Mouse (Mus musculus) embryonic facial prominence, embryonic 12.5 days (tissue): ENCODE data around the gene Zscan21. TPM values are rescaled to one million over a fixed set of nuclear protein-coding genes. Genes with fewer than 3 reads are reported as not detected.

ENCODE experiments used
- ATAC-seq: fragments of 200-750 bp; cut with Nextera tagmentation; 2 replicates; pipeline ENCODE4 v1.8.0; 2017; ENCODE audit not compliant: insufficient number of reproducible peaks, insufficient read depth, low FRiP score, low TSS enrichment
- H3K27ac ChIP-seq: fragments of 300-500 bp; sonication (generic); 2 replicates; pipeline ENCODE4 v1.5.1; 2016; ENCODE audit warnings: mild to moderate bottlenecking
- H3K27me3 ChIP-seq: fragments of 300-500 bp; sonication (generic); 2 replicates; pipeline ENCODE4 v1.6.1; 2016; ENCODE audit warnings: mild to moderate bottlenecking, moderate library complexity
- H3K36me3 ChIP-seq: fragments of 300-500 bp; sonication (generic); 2 replicates; pipeline ENCODE4 v1.6.1; 2016; ENCODE audit warnings: mild to moderate bottlenecking
- H3K4me1 ChIP-seq: fragments of 300-500 bp; sonication (generic); 2 replicates; pipeline ENCODE4 v1.6.1; 2016
- H3K4me2 ChIP-seq: fragments of 300-500 bp; sonication (generic); replicated peaks from 2 replicates; pipeline ENCODE4 v1.6.1; 2016; ENCODE audit warnings: mild to moderate bottlenecking, moderate library complexity
- H3K4me3 ChIP-seq: fragments of 300-500 bp; sonication (generic); 2 replicates; pipeline ENCODE4 v1.5.1; 2016; ENCODE audit warnings: mild to moderate bottlenecking
- H3K9ac ChIP-seq: fragments of 300-500 bp; sonication (generic); 2 replicates; pipeline ENCODE4 v1.6.1; 2016; ENCODE audit warnings: mild to moderate bottlenecking, moderate library complexity
- H3K9me3 ChIP-seq: fragments of 300-500 bp; sonication (generic); 2 replicates; pipeline ENCODE4 v1.6.1; 2016; ENCODE audit warnings: mild to moderate bottlenecking, moderate library complexity
- WGBS: fragments of 180-500 bp; shearing (Covaris S2); methylation state at CpG from one replicate; pipeline ENCODE4 v1.1.7; 2016; 5-methylcytosine and 5-hydroxymethylcytosine counted together
- polyA plus RNA-seq: library from polyadenylated mRNA; unstranded; fragments of >200 nt; fragmentation: Nextera tagmentation; extraction: Ambion mirVana; gene quantifications from 2 replicates; pipeline ENCODE4 v1.2.1, GENCODE M21; 2016

The Zscan21 gene
- 80.7 and 85.4 TPM in 2 replicates for polyA plus RNA-seq

GRCm38 (mm10) chr5:138116255-138117198, at the start of gene Zscan21:
Gene Zscan21 (plus strand): TSS chr5:138116903.
- 7% methylated on average over 38 of the region's 38 CpGs for WGBS
- H3K27me3 ChIP-seq, result no peaks in the 10 kb centered on the region
- peak; percentile 92 for ATAC-seq

GRCm38 (mm10) chr5:138073803-138074202, 42.9 kb upstream of the Zscan21 start:
- no peak overlapping the region for H3K4me3 ChIP-seq
- H3K27me3 ChIP-seq, result no peaks in the 10 kb centered on the region
- WGBS, result 87% methylated on average over 4 of the region's 4 CpGs
- no peak overlapping the region for H3K4me2 ChIP-seq
- H3K27ac ChIP-seq, result no peak overlapping the region
- no peaks in the 10 kb centered on the region for H3K4me1 ChIP-seq
- no peaks in the 10 kb centered on the region for H3K9me3 ChIP-seq
- no peaks in the 10 kb centered on the region for H3K36me3 ChIP-seq
- ATAC-seq, result no peak
- H3K9ac ChIP-seq, result no peak overlapping the region

More at GRCm38 (mm10) chr5:138116255-138117198, at the start of gene Zscan21:
- no peaks in the 10 kb centered on the region for H3K9me3 ChIP-seq
- H3K27ac ChIP-seq, result peak within 1 kb of the TSS; percentile 91
- H3K36me3 ChIP-seq, result peaks cover 15% of the 10 kb centered on the region
- peak within 1 kb of the TSS; percentile 59 for H3K4me3 ChIP-seq
- peak within 1 kb of the TSS; percentile 58 for H3K4me2 ChIP-seq
- H3K4me1 ChIP-seq, result peaks cover 5% of the 10 kb centered on the region; the same call in 1 of the 2 replicates
- H3K9ac ChIP-seq, result peak within 1 kb of the TSS; percentile 60

- H3K27me3 ChIP-seq, result no peaks in the 10 kb centered on the region
- WGBS, result 76% methylated on average over 3 of the region's 3 CpGs
- no peaks in the 10 kb centered on the region for H3K9me3 ChIP-seq
- H3K27ac ChIP-seq, result no peak overlapping the region
- H3K4me2 ChIP-seq, result no peak overlapping the region
- no peaks in the 10 kb centered on the region for H3K4me1 ChIP-seq
- H3K4me3 ChIP-seq, result no peak overlapping the region
- no peaks in the 10 kb centered on the region for H3K36me3 ChIP-seq
- ATAC-seq, result no peak
- no peak overlapping the region for H3K9ac ChIP-seq
Measured at GRCm38 (mm10) chr5:138075684-138076083, 41.0 kb upstream of the Zscan21 start.

- no peaks in the 10 kb centered on the region for H3K4me1 ChIP-seq
- no peak overlapping the region for H3K4me3 ChIP-seq
- no peaks in the 10 kb centered on the region for H3K36me3 ChIP-seq
- 52% methylated on average over 2 of the region's 2 CpGs for WGBS
- no peaks in the 10 kb centered on the region for H3K9me3 ChIP-seq
- no peak overlapping the region for H3K4me2 ChIP-seq
- ATAC-seq, result no peak
- no peaks in the 10 kb centered on the region for H3K27me3 ChIP-seq
- no peak overlapping the region for H3K27ac ChIP-seq
- no peak overlapping the region for H3K9ac ChIP-seq
Measured at GRCm38 (mm10) chr5:138076148-138076547, 40.6 kb upstream of the Zscan21 start.

GRCm38 (mm10) chr5:138080456-138080855, 36.2 kb upstream of the Zscan21 start:
- H3K27me3 ChIP-seq, result no peaks in the 10 kb centered on the region
- no peaks in the 10 kb centered on the region for H3K36me3 ChIP-seq
- no peak overlapping the region for H3K4me3 ChIP-seq
- no peak for ATAC-seq
- H3K9me3 ChIP-seq, result no peaks in the 10 kb centered on the region
- no peak overlapping the region for H3K4me2 ChIP-seq
- no peaks in the 10 kb centered on the region for H3K4me1 ChIP-seq
- 88% methylated on average over 5 of the region's 5 CpGs for WGBS
- H3K9ac ChIP-seq, result no peak overlapping the region
- H3K27ac ChIP-seq, result no peak overlapping the region

GRCm38 (mm10) chr5:138081446-138081845, 35.3 kb upstream of the Zscan21 start:
- H3K36me3 ChIP-seq, result no peaks in the 10 kb centered on the region
- no peaks in the 10 kb centered on the region for H3K27me3 ChIP-seq
- H3K4me3 ChIP-seq, result no peak overlapping the region
- no peaks in the 10 kb centered on the region for H3K4me1 ChIP-seq
- H3K27ac ChIP-seq, result no peak overlapping the region
- H3K4me2 ChIP-seq, result no peak overlapping the region
- ATAC-seq, result no peak
- WGBS, result 79% methylated on average over 9 of the region's 9 CpGs
- no peaks in the 10 kb centered on the region for H3K9me3 ChIP-seq
- H3K9ac ChIP-seq, result no peak overlapping the region

GRCm38 (mm10) chr5:138083318-138083900, 33.3 kb upstream of the Zscan21 start:
- H3K36me3 ChIP-seq, result no peaks in the 10 kb centered on the region
- H3K4me2 ChIP-seq, result no peak overlapping the region
- no peaks in the 10 kb centered on the region for H3K4me1 ChIP-seq
- no peak overlapping the region for H3K9ac ChIP-seq
- H3K27me3 ChIP-seq, result no peaks in the 10 kb centered on the region
- ATAC-seq, result no peak
- H3K4me3 ChIP-seq, result no peak overlapping the region
- no peaks in the 10 kb centered on the region for H3K9me3 ChIP-seq
- H3K27ac ChIP-seq, result no peak overlapping the region
- WGBS, result 60% methylated on average over 2 of the region's 2 CpGs

GRCm38 (mm10) chr5:138083936-138084335, 32.8 kb upstream of the Zscan21 start:
- Histone ChIP-seq H3K27me3 (no peaks in the 10 kb centered on the region), H3K4me2 (no peak overlapping the region), H3K36me3 (no peaks in the 10 kb centered on the region), H3K4me1 (no peaks in the 10 kb centered on the region), H3K9ac (no peak overlapping the region), H3K9me3 (no peaks in the 10 kb centered on the region), H3K27ac (no peak overlapping the region), H3K4me3 (no peak overlapping the region)
- ATAC-seq, result no peak
- 92% methylated on average over 2 of the region's 2 CpGs for WGBS

GRCm38 (mm10) chr5:138084507-138084906, 32.2 kb upstream of the Zscan21 start:
- H3K4me3 ChIP-seq, result peak overlapping the region; percentile 91; the same call in 1 of the 2 replicates
- H3K4me1 ChIP-seq, result no peaks in the 10 kb centered on the region
- H3K9me3 ChIP-seq, result no peaks in the 10 kb centered on the region
- peak overlapping the region; percentile 78 for H3K4me2 ChIP-seq
- ATAC-seq, result no peak
- H3K27ac ChIP-seq, result no peak overlapping the region
- H3K9ac ChIP-seq, result no peak overlapping the region
- H3K27me3 ChIP-seq, result no peaks in the 10 kb centered on the region
- H3K36me3 ChIP-seq, result no peaks in the 10 kb centered on the region
- 60% methylated on average over 2 of the region's 2 CpGs for WGBS

- Histone ChIP-seq H3K4me2 (peak within 1 kb of the TSS; percentile 78), H3K9me3 (no peaks in the 10 kb centered on the region), H3K4me1 (no peaks in the 10 kb centered on the region), H3K9ac (peak within 1 kb of the TSS; percentile 95), H3K27ac (peak within 1 kb of the TSS; percentile 82), H3K4me3 (peak within 1 kb of the TSS; percentile 91), H3K36me3 (no peaks in the 10 kb centered on the region), H3K27me3 (no peaks in the 10 kb centered on the region)
- peak; percentile 90 for ATAC-seq
- WGBS, result 0% methylated on average over 27 of the region's 27 CpGs
Measured at GRCm38 (mm10) chr5:138084996-138085395, 31.7 kb upstream of the Zscan21 start, which contains the start of gene Zkscan1. Gene Zkscan1 (plus strand): TSS chr5:138085084.

- WGBS, result under 1% methylated on average over 18 of the region's 18 CpGs
- Histone ChIP-seq H3K36me3 (no peaks in the 10 kb centered on the region), H3K4me1 (no peaks in the 10 kb centered on the region), H3K4me3 (peak overlapping the region; percentile 91), H3K27me3 (no peaks in the 10 kb centered on the region), H3K9ac (peak overlapping the region; percentile 95), H3K9me3 (no peaks in the 10 kb centered on the region), H3K4me2 (peak overlapping the region; percentile 78), H3K27ac (peak overlapping the region; percentile 82)
- ATAC-seq, result no peak
Measured at GRCm38 (mm10) chr5:138085421-138085911, 31.2 kb upstream of the Zscan21 start.
